Comparison of ENCODE assay signal across 8 mouse cellular contexts in genomic region chr12:111274006-111274405, GRCm38 (mm10). TPM values are rescaled to one million over a fixed set of nuclear protein-coding genes. Genes with fewer than 3 reads are reported as not detected.
DNase-seq lines count a peak whose midpoint lies in the region; ATAC-seq lines count a peak whose summit lies in the region.

No protein-coding gene starts in this region.

- peak overlapping the region; percentile 43 for H3K4me3 ChIP-seq in limb, embryonic 15.5 days
- H3K4me3 ChIP-seq in stomach, embryonic 15.5 days (replicated peaks), result peak overlapping the region; percentile 42

- 0 out of 2 replicates have a peak overlapping the region, but pooled peaks have one; percentile 28 for H3K9ac ChIP-seq in limb, embryonic 15.5 days
- no peak overlapping the region for H3K9ac ChIP-seq in stomach, embryonic 15.5 days

- H3K4me2 ChIP-seq in limb, embryonic 15.5 days, result peak overlapping the region; percentile 96
- peak overlapping the region; percentile 85 for H3K4me2 ChIP-seq in stomach, embryonic 15.5 days

- 3% methylated on average over 28 of the region's 28 CpGs for WGBS in limb, embryonic 15.5 days
- 4% methylated on average over 28 of the region's 28 CpGs for WGBS in stomach, embryonic 15.5 days

- DNase-seq in embryo, embryonic 11 days, result peak; percentile 31
- DNase-seq in embryo, embryonic 10 days (ENCODE audit: low spot score), result no peak
- peak; percentile 42 for DNase-seq in retina, embryonic 14.5 days (ENCODE audit: low spot score)
- no peak for DNase-seq in retina, postnatal 1 day
- no peak for DNase-seq in right cerebral cortex, postnatal 14 days
- no peak for DNase-seq in yolk sac, embryonic 10.5 days (ENCODE audit: low spot score)

- H3K27ac ChIP-seq in limb, embryonic 15.5 days, result no peak overlapping the region
- no peak overlapping the region for H3K27ac ChIP-seq in stomach, embryonic 15.5 days

- no peaks in the 10 kb centered on the region for H3K36me3 ChIP-seq in limb, embryonic 15.5 days
- no peaks in the 10 kb centered on the region for H3K36me3 ChIP-seq in stomach, embryonic 15.5 days

- ATAC-seq in limb, embryonic 15.5 days (ENCODE audit: insufficient number of reproducible peaks, low FRiP score, low TSS enrichment, low read depth), result no peak
- ATAC-seq in stomach, embryonic 15.5 days (ENCODE audit: insufficient read depth, low FRiP score, low read depth), result no peak

- peaks cover 35% of the 10 kb centered on the region for H3K4me1 ChIP-seq in limb, embryonic 15.5 days
- H3K4me1 ChIP-seq in stomach, embryonic 15.5 days, result peaks cover 36% of the 10 kb centered on the region

- H3K27me3 ChIP-seq in limb, embryonic 15.5 days, result peaks cover 85% of the 10 kb centered on the region
- peaks cover 81% of the 10 kb centered on the region for H3K27me3 ChIP-seq in stomach, embryonic 15.5 days (replicated peaks)

- H3K9me3 ChIP-seq in limb, embryonic 15.5 days, result peaks cover 2% of the 10 kb centered on the region; the same call in 1 of the 2 replicates
- no peaks in the 10 kb centered on the region for H3K9me3 ChIP-seq in stomach, embryonic 15.5 days

RNA-seq across cellular contexts. Expression of gene Amn, which starts 3.1 kb away (rescaled TPM):
- 1.0 and 1.2 TPM in 2 replicates for polyA plus RNA-seq in limb, embryonic 15.5 days (2015; fragmentation: Nextera tagmentation; extraction: Ambion mirVana)
- 21.1 and 25.3 TPM in 2 replicates for polyA plus RNA-seq in stomach, embryonic 15.5 days (2015; fragmentation: Nextera tagmentation; extraction: Ambion mirVana)

Comparison
In these comparisons a context has a peak if more than half of its experiments do, and no peak if none do; other contexts are left out.
1. DNase-seq: peak in embryo, embryonic 11 days (single experiment) and retina, embryonic 14.5 days (single experiment); none in embryo, embryonic 10 days (single experiment), retina, postnatal 1 day (single experiment), right cerebral cortex, postnatal 14 days (single experiment) and yolk sac, embryonic 10.5 days (single experiment).
2. RNA of gene Amn, which starts 3.1 kb away (polyA plus RNA-seq): 21.1 to 25.3 TPM in stomach, embryonic 15.5 days; 1.0 to 1.2 TPM in limb, embryonic 15.5 days; every median in the first group is over 10 times any median in the second.